Mouse (Mus musculus) activated CD4-positive, CD25-positive, alpha-beta regulatory T cell, adult 4 months (primary cell): ENCODE data around the gene St3gal3. TPM values are rescaled to one million over a fixed set of nuclear protein-coding genes. Genes with fewer than 3 reads are reported as not detected.

ENCODE experiments used
- ATAC-seq: one replicate; pipeline ENCODE4 v1.8.0; 2017
- polyA plus RNA-seq, 2 experiments: library from polyadenylated mRNA; unstranded; fragments of 100-300 nt; shearing (Covaris generic); gene quantifications; one replicate each; pipeline ENCODE4 v1.2.1; 2017

The St3gal3 gene
- polyA plus RNA-seq, 2 experiments from 2014 or later: 0.77 to 0.85 TPM

DNA sequence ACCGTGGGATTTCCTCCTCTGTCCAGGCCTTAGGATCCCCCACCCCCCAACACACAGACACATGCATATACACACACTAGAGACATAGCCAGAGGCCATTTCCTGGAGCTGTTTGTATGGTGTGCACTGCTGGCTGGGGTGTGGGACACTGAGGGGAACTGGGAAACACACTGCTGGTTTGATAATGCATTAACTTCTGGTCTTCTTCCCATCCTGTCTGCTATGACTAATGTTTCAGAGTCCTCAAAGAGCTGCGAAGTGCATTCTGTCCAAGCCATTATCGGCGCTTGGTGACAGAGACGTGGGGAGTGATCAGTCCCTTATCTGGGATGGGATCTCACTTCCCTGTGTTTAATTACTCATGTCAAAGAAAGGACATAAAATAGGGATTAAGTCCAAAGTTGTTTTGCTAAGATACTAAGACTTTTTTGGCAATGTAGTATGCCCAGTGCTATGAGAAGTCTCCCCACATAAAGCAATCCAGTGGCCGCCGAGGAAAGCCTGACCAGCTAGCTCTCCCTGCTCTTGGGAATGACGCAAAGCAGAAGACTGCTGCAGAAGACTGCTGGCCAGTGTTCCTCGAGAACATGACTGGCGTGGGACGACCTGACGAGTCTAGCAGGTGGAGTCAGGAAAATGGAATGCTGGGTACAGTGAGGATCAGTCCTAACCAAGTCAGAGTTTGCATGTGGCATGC, 85.0 kb downstream of the St3gal3 start:
- ATAC-seq: no peak

DNA sequence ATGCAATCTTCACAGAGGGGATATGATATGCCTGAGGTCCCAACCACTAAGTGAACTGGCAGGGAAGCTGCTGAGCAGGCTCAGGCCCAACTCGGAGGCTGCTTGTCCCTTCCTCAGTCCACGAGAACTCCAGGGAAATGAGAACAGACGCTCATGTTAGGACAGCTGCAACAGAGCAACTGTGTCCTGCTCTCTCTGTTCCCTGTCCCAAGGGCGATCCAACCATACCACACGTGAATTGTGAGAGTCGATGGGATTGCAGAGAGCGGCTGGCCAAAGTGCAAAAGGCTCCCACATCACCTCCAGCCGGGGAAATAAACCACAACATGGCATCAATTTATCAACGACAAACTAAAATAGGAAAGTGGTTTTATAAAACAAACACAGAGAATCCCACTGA, 90.2 kb downstream of the St3gal3 start:
- no peak for ATAC-seq

GRCm38 (mm10) chr4:118043331-118044002, 91.2 kb downstream of the St3gal3 start:
- no peak for ATAC-seq

GRCm38 (mm10) chr4:118042671-118043320, 91.9 kb downstream of the St3gal3 start:
- ATAC-seq: no peak

DNA sequence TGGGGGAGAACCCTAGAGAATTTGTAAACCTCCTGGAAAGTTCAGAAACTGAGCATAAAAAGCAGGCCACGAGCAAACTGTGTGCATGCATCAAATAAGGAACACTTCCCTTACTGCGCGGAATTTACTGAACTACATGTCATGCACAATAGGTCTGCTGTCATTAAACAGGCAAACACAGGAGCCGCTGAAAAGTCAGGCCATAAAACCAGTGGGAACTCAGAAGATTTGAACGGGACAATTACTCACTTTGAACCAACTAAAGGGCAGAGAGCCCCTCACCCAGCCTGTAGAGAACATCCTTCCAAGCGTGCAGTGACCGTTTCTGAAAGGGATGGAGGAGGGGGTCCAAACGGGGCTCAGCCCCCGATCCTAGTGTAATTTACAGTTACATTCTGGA, 93.6 kb downstream of the St3gal3 start:
- ATAC-seq: no peak

GRCm38 (mm10) chr4:118040650-118041049, 94.1 kb downstream of the St3gal3 start:
- no peak for ATAC-seq

GRCm38 (mm10) chr4:118039964-118040363, 94.8 kb downstream of the St3gal3 start:
- no peak for ATAC-seq

DNA sequence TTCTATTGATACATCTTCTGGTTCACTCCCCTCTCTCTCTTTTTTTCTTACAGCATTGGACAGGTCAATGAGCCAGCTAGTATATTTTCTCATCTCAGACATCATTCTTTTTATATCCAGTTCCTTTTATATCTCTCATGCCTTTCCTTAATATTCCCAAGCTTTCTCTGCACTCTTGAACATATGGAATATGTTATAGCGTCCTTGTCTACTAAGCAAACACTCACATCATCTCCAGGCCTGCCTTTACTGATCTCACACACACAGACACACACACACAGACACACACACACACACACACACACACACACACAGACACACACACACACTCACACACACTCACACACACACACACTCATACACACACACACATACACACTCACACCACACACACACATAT, 96.7 kb downstream of the St3gal3 start:
- no peak for ATAC-seq

DNA sequence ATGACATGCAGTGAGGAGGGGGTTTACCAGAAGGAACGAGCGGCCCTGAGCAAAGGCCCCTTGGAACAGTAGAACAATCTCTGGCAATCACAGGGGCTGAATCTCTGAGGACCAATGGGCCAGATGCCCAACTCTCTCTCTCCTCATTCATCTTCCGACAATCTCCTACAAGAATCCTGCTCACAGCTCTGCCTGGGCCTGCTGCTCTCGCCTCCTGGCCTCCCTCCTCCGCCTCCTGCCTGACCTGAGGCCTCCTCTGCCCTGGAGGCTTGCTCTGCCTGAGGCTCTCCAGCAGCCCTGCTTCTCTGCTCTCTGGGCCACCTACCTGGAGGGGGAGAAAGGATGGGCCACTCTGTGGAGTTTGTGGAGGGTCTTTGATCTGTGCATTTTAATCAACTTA, 97.3 kb downstream of the St3gal3 start:
- ATAC-seq: no peak

DNA sequence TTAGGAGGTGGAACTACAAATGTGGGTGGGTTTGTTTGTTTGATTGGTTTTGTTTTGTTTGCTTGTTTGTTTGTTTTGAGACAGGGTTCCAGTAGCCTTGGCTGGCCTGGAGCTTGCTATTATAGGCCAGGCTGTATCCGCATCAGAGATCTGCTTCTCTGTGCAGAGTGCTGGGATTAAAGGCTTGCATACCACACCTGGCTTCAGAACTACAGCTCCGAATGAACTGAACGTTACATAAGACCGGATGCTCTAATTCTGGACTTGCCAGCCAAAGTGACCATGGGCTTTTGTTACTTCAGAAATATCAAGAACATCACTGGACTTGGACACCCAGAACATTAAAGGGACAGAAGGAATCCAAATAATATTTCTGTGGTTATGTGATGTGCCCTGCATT, 98.2 kb downstream of the St3gal3 start:
- no peak for ATAC-seq

DNA sequence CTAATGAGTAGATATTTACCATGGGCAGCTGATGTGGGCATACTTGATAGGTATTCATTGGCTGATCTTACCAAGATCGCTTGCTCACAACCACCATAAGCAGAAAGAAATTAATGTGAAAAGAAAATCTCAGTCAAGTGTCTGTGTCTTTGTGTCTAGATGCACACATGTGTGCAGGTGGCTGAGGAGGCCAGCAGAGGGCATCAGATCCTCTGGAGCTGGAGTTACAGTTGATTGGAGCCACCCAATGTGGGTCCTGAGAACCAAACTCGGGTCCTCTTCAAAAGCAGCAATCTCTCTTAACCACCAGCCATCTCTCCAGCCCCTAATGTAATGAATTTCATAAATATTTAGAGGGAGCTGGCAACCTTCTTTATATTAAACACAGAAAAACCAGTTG, 99.6 kb downstream of the St3gal3 start:
- ATAC-seq: no peak

DNA sequence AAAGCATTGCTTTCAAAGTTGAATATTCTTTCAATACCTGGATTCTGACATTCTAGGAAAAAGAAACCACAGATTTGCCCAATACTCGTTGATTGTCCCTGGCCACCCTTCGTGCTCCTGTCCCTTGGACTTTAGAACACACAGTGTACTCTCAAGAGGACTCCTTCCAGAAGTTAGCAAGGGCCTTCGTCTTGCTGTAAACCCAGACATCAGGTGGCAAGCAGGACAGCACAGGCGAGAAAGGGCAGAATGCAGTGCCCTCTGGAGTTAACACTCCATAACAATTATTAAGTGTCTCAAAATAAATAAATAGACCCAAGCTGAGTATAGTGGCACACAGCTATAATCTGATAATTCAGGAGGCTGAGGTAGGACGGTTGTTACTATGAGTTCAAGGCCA, 101.7 kb downstream of the St3gal3 start:
- no peak for ATAC-seq

DNA sequence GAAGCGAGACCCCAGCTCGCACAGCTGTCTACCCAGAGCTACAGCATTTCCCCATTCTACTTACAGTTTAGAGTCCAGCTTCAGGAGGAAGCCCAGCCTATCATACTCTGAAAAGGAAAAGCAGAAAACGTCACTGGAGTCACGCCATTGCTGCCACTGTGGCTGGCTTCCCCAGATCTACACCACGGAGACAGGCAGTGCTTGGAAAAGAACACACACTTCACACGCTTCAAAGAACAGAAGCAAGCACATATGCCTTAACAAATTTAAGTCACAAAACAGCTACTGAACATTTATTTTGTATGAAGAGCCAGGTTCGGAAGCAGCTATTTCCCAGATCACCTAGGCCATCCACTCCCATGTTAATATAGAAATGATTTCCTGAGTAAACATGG, 102.9 kb downstream of the St3gal3 start:
- ATAC-seq: no peak

- no peak for ATAC-seq
Observed at GRCm38 (mm10) chr4:118031132-118031775, 103.5 kb downstream of the St3gal3 start.

DNA sequence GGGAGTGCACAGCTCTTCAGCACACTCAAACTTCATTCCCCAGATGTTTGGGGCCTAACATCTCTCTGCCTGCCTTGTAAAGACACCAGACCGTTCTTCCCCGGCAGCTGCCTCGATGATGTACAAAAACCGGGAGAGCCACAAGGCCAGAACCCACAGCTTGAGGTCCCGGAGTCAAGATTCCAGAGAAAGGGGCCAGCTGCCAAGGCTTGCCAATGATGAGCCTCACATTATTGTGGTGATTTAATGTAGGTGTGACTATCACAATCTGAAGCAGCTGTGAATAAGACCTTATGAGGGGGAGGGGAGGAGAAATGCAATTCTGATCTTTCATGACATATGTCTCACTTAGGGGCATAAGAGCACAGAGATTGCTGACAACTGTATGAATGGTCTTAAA, 104.4 kb downstream of the St3gal3 start:
- ATAC-seq: no peak

DNA sequence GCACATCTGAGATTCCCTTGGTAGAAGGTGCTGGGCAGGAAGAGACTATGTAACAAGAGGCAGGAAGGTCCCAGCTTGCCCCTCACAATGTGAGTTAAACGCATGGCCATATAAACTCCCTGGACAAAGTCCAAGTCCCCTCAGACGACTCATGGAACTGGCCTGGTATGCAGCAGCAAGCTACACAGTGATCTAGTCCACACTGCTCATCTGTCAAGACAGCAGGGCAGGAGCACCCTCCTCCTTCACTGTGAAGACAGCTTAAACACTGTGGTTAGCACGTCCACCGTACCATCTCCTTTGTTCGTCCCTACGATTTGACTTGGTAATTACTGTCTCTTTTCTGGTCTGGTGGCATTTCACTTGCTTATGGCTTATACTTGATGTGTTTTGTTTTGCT, 104.8 kb downstream of the St3gal3 start:
- no peak for ATAC-seq

DNA sequence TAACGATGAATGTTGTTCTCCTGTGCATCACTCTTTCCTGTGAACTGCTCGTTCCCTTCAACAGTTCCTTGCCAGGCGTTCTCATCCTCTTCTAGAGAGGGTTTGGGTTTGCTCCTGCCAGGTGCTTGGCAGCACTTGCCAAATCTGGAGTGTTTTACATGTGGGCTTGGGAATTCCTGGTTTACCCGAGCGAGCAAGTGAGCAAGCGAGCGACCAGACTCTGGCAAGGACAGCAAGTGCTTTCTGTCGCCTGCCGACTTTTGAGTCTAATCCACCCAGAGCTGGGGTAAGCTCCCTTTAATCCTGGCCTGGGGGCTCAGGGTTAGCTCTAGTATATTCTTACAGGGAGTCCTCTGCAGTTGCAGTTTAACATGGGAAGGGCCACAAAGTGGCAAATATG, 105.7 kb downstream of the St3gal3 start:
- ATAC-seq: no peak

DNA sequence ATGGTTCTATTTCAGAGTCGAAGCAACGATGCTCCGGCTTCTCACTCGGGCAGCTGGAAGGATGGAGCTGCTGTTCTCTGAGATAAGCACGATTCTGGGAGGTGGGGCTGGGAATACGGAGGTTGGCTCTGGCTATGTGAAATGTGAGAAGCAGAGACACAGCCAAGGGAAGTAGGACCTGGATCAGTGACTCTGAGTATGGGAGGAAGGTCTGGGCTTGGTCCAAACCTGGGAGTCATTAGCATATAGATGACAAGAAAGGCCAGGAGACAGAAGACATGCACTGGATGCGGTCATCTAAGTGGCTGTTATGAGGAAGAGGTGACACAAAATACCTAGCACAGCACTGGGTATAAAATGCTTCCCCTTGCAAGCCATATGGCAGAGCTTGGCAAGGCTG, 108.8 kb downstream of the St3gal3 start:
- no peak for ATAC-seq

- ATAC-seq: no peak
Observed at GRCm38 (mm10) chr4:118025381-118025780, 109.3 kb downstream of the St3gal3 start.

- no peak for ATAC-seq
Observed at GRCm38 (mm10) chr4:118022811-118023210, 111.9 kb downstream of the St3gal3 start.

DNA sequence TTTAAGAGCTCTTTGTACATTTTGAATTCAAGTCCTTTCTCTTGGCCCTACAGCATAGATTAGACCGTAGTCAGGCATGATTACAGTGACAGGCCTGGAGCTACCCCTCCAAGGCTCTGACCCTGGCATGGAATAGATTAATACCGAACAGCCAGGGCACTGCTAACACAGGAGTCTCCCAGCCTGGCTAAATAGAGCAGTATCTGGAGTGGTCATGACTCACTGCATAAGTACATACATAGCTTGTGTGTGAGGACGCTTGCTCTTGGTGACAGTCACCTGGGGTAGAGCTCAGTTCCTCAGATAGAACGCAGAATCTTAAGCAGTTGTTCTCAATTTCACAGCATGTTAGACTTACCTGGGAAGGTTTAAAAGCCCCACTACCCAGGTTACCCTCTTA, 112.3 kb downstream of the St3gal3 start:
- ATAC-seq: no peak

GRCm38 (mm10) chr4:118019640-118020039, 115.1 kb downstream of the St3gal3 start:
- ATAC-seq: no peak

GRCm38 (mm10) chr4:118019218-118019617, 115.5 kb downstream of the St3gal3 start:
- no peak for ATAC-seq
